Mouse (Mus musculus) cerebral cortex, adult 2 months (tissue): Measurements from ENCODE around the gene Lyst.

ENCODE experiments used
- WGBS: fragments of 180-500 bp; shearing (Covaris S2); methylation state at CpG from one replicate; pipeline ENCODE4 v1.1.7; 2018; 5-methylcytosine and 5-hydroxymethylcytosine counted together

Gene Lyst

GRCm38 (mm10) chr13:13590048-13591011, at the start of gene Lyst:
TSS of gene Lyst (plus strand) at chr13:13590397.
- WGBS = under 1% methylated on average over 86 of the region's 88 CpGs

- WGBS = 57% methylated on average over 10 of the region's 10 CpGs
Observed at GRCm38 (mm10) chr13:13543073-13543472, 47.1 kb upstream of the Lyst start.

GRCm38 (mm10) chr13:13546792-13547191, 43.4 kb upstream of the Lyst start:
- 41% methylated on average over 3 of the region's 3 CpGs for WGBS

- 92% methylated on average over 4 of the region's 4 CpGs for WGBS
Observed at GRCm38 (mm10) chr13:13547889-13548288, 42.3 kb upstream of the Lyst start.

- WGBS = 57% methylated on average over 6 of the region's 6 CpGs
Observed at GRCm38 (mm10) chr13:13548431-13549190, 41.6 kb upstream of the Lyst start.

- 70% methylated on average over 9 of the region's 9 CpGs for WGBS
Observed at GRCm38 (mm10) chr13:13549687-13550660, 40.2 kb upstream of the Lyst start.

- 74% methylated on average over 3 of the region's 3 CpGs for WGBS
Observed at GRCm38 (mm10) chr13:13552020-13552419, 38.2 kb upstream of the Lyst start.

- WGBS = 68% methylated on average over 1 of the region's 1 CpGs
Observed at GRCm38 (mm10) chr13:13553660-13554059, 36.5 kb upstream of the Lyst start.

- 60% methylated on average over 3 of the region's 3 CpGs for WGBS
Observed at GRCm38 (mm10) chr13:13555196-13555595, 35.0 kb upstream of the Lyst start.

GRCm38 (mm10) chr13:13557001-13557743, 33.0 kb upstream of the Lyst start:
- 63% methylated on average over 5 of the region's 5 CpGs for WGBS

GRCm38 (mm10) chr13:13558251-13558650, 31.9 kb upstream of the Lyst start:
- 87% methylated on average over 2 of the region's 2 CpGs for WGBS

GRCm38 (mm10) chr13:13558900-13559299, 31.3 kb upstream of the Lyst start:
- WGBS = 89% methylated on average over 5 of the region's 5 CpGs

GRCm38 (mm10) chr13:13562571-13562970, 27.6 kb upstream of the Lyst start:
- 92% methylated on average over 6 of the region's 6 CpGs for WGBS

GRCm38 (mm10) chr13:13564116-13564515, 26.1 kb upstream of the Lyst start:
- WGBS = 89% methylated on average over 2 of the region's 2 CpGs

GRCm38 (mm10) chr13:13564541-13564940, 25.7 kb upstream of the Lyst start:
- 71% methylated on average over 4 of the region's 4 CpGs for WGBS

- WGBS = 93% methylated on average over 6 of the region's 6 CpGs
Observed at GRCm38 (mm10) chr13:13567640-13568039, 22.6 kb upstream of the Lyst start.

GRCm38 (mm10) chr13:13568824-13569223, 21.4 kb upstream of the Lyst start:
- 78% methylated on average over 1 of the region's 1 CpGs for WGBS

- 77% methylated on average over 10 of the region's 10 CpGs for WGBS
Observed at GRCm38 (mm10) chr13:13572060-13572835, 17.9 kb upstream of the Lyst start.

GRCm38 (mm10) chr13:13572941-13573340, 17.3 kb upstream of the Lyst start:
- WGBS = 74% methylated on average over 2 of the region's 2 CpGs
